9 mouse cellular contexts compared by ENCODE assay signal in genomic region chr7:49762605-49763004, GRCm38 (mm10). TPM values are rescaled to one million over a fixed set of nuclear protein-coding genes. Genes with fewer than 3 reads are reported as not detected.
DNase-seq lines count a peak whose midpoint lies in the region; ATAC-seq and TF ChIP-seq lines count a peak whose summit lies in the region.
"Had no signal": no experiment of that assay in that cellular context is flagged by ENCODE, and none has a peak within 500 bp of the region (broad histone marks: within the 10 kb centered on the region; RNA-seq: fewer than 3 reads in every experiment).

No protein-coding gene starts in this region.

- ATAC-seq in megakaryocyte-erythroid progenitor cell, adult 5-6 weeks (replicated peaks; ENCODE audit: low FRiP score, low TSS enrichment, poor library complexity, severe bottlenecking): peak; percentile 49; the same call in 1 of the 2 replicates
- no peak for ATAC-seq in kidney, embryonic 14.5 days (ENCODE audit: low FRiP score, low TSS enrichment)

- H3K27me3 ChIP-seq in kidney, embryonic 14.5 days (ENCODE audit: control insufficient read depth, insufficient read depth, low read length): no peaks in the 10 kb centered on the region; the same call in 1 of the 2 replicates
- H3K27me3 ChIP-seq in heart, embryonic 10.5 days (ENCODE audit: insufficient read depth, poor library complexity, severe bottlenecking): peaks cover 13% of the 10 kb centered on the region

- DNase-seq in layer of hippocampus, adult 2 months (ENCODE audit: low spot score in 2 of 2): peak; percentile 39 to 75
- DNase-seq in layer of hippocampus, adult 9-10 months (ENCODE audit: low spot score): no peak
- peak; percentile 46 for DNase-seq in Muller cell, postnatal 12 days (ENCODE audit: inconsistent ontology term)
- peak; percentile 70 to 73 for DNase-seq in frontal cortex, postnatal 36 days (ENCODE audit: low spot score in 2 of 2)
- no peak for DNase-seq in heart, embryonic 10.5 days (ENCODE audit: low spot score)
- no peak for DNase-seq in cerebellum, adult 8-10 months
- DNase-seq: kidney, adult 9 months had no signal

- peaks cover 5% of the 10 kb centered on the region; the same call in 1 of the 2 replicates for H3K9me3 ChIP-seq in kidney, embryonic 14.5 days (ENCODE audit: control insufficient read depth, low read length)
- H3K9me3 ChIP-seq in heart, embryonic 10.5 days: no peaks in the 10 kb centered on the region

- H3K4me2 ChIP-seq in kidney, embryonic 14.5 days (replicated peaks; ENCODE audit: low read depth, low read length): no peak overlapping the region

- no peak for TF ChIP-seq CTCF in layer of hippocampus, adult 2 months (conservative IDR thresholded peaks at IDR 0.05)

- no peaks in the 10 kb centered on the region for H3K36me3 ChIP-seq in kidney, embryonic 14.5 days (ENCODE audit: control insufficient read depth, insufficient read depth, low read length)
- H3K36me3 ChIP-seq in heart, embryonic 10.5 days: no peaks in the 10 kb centered on the region

- no peak overlapping the region for H3K9ac ChIP-seq in kidney, embryonic 14.5 days (ENCODE audit: low read depth, low read length)

- 0 out of 2 replicates have a peak, but pooled peaks cover 2% of the 10 kb centered on the region for H3K4me1 ChIP-seq in kidney, embryonic 14.5 days (ENCODE audit: control insufficient read depth, insufficient read depth, low read length)
- peaks cover 27% of the 10 kb centered on the region for H3K4me1 ChIP-seq in heart, embryonic 10.5 days

- 82% methylated on average over 13 of the region's 13 CpGs for WGBS in kidney, embryonic 14.5 days
- WGBS in heart, embryonic 10.5 days: 73% methylated on average over 13 of the region's 13 CpGs

- H3K4me3 ChIP-seq in layer of hippocampus, adult 2 months: no peak overlapping the region
- H3K4me3 ChIP-seq in kidney, embryonic 14.5 days (ENCODE audit: low read length): no peak overlapping the region
- H3K4me3 ChIP-seq in heart, embryonic 10.5 days: no peak overlapping the region

- peak overlapping the region; percentile 71 for H3K27ac ChIP-seq in layer of hippocampus, adult 2 months
- no peak overlapping the region for H3K27ac ChIP-seq in kidney, embryonic 14.5 days (ENCODE audit: low read depth, low read length)
- H3K27ac ChIP-seq in heart, embryonic 10.5 days: no peak overlapping the region

RNA-seq across cellular contexts. Expression of gene Htatip2, which starts 3.7 kb away (rescaled TPM):
- total RNA-seq in layer of hippocampus, adult 2 months (2021): 10 to 100 TPM; 10.9 to 12.5 TPM
- total RNA-seq in megakaryocyte-erythroid progenitor cell, adult 5-6 weeks (2014; fragmentation: Nextera tagmentation): 30.6 and 40.4 TPM in 2 replicates
- total RNA-seq in megakaryocyte-erythroid progenitor cell, adult 5-6 weeks (2017): 15.4 and 19.0 TPM in 2 replicates
- 6.5 and 6.8 TPM in 2 replicates for polyA plus RNA-seq in kidney, embryonic 14.5 days (2014; fragmentation: Nextera tagmentation; extraction: Ambion mirVana)
- 13.8 and 17.9 TPM in 2 replicates for polyA plus RNA-seq in heart, embryonic 10.5 days (2016; fragmentation: Nextera tagmentation; extraction: Ambion mirVana)

RNA-seq across cellular contexts. Expression of gene Prmt3, which starts 15.5 kb away (rescaled TPM):
- total RNA-seq in layer of hippocampus, adult 2 months (2021): 10 to 100 TPM; 33.5 to 35.0 TPM
- total RNA-seq in megakaryocyte-erythroid progenitor cell, adult 5-6 weeks (2014; fragmentation: Nextera tagmentation): 72.9 and 103 TPM in 2 replicates
- total RNA-seq in megakaryocyte-erythroid progenitor cell, adult 5-6 weeks (2017): 71.6 and 84.2 TPM in 2 replicates
- polyA plus RNA-seq in kidney, embryonic 14.5 days (2014; fragmentation: Nextera tagmentation; extraction: Ambion mirVana): 65.0 and 82.8 TPM in 2 replicates
- 65.2 and 69.7 TPM in 2 replicates for polyA plus RNA-seq in heart, embryonic 10.5 days (2016; fragmentation: Nextera tagmentation; extraction: Ambion mirVana)

Comparison
In these comparisons a context has a peak if more than half of its experiments do, and no peak if none do; other contexts are left out.
1. DNase-seq: peak in layer of hippocampus, adult 2 months (2 of 2), Muller cell, postnatal 12 days (single experiment) and frontal cortex, postnatal 36 days (2 of 2); none in layer of hippocampus, adult 9-10 months (single experiment), heart, embryonic 10.5 days (single experiment) and cerebellum, adult 8-10 months (single experiment).